Mouse (Mus musculus): ENCODE measurements around the gene Iqsec1. TPM values are rescaled to one million over a fixed set of nuclear protein-coding genes. Genes with fewer than 3 reads are reported as not detected.

Iqsec1 gene
- polyA plus RNA-seq, 1 experiment from 2014 or later, result 17.4 TPM

DNA sequence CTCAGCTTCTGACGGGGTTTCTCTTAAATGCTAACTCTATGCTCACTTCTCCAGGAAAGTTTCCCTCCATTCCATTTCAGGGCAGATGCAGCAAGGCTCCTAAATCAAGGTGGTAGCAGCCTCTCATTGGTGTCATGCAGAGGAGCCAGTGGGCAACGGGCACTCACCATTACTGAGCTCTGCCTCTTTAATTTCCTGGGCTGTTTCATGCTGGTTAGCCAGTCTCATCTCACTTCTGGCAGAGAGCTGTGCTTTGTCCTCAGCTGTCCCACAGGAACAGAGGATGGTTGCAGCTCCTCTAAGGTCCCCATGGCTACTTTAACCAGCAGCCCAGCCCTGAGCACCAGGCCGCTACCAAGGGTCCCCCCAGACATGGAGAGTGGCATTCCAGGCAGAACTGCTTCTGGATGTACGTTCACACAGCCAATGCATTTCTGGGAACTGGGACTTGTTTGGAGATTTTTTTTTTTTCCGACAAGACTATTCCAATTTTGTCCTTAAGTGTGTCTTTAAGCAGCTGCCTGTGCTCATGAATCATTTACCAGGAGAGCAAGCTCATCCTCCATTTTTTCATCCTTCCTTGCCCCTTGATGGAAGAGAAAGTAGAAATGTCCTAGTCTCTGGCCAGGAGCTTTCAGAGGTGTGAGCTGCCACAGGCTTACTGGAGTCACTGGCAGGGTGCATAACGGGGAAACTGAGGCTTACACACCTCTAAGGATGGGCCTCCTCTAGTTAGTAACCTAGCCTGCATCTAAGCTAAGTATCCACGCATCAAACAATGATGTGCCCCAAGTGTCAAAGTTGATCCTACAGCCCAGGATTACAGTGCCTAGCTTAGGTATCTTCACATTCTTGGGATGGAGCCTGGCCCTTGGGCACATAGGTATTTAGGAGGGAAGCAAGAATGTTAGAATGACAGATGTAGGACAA is 98.9 kb downstream of the Iqsec1 start:
- H3K4me2 ChIP-seq (ENCODE audit: low read depth, low read length), result no peak overlapping the region
- no peak overlapping the region for H3K9ac ChIP-seq (ENCODE audit: low read depth, low read length)
- no peak overlapping the region for H3K4me3 ChIP-seq (ENCODE audit: low read depth, low read length)
- DNase-seq (ENCODE audit: low spot score), result no peak
- 84% methylated on average over 7 of the region's 7 CpGs for WGBS
- no peaks in the 10 kb centered on the region for H3K36me3 ChIP-seq (ENCODE audit: control insufficient read depth, insufficient read depth, low read length)
- H3K27ac ChIP-seq (replicated peaks; ENCODE audit: low read depth, low read length), result no peak overlapping the region
- no peaks in the 10 kb centered on the region for H3K9me3 ChIP-seq (ENCODE audit: control insufficient read depth, low read length)
- ATAC-seq (ENCODE audit: low read depth), result no peak
- H3K4me1 ChIP-seq (ENCODE audit: control insufficient read depth, insufficient read depth, low read length), result no peaks in the 10 kb centered on the region
- H3K27me3 ChIP-seq (replicated peaks; ENCODE audit: control insufficient read depth, insufficient read depth, low read length), result no peaks in the 10 kb centered on the region

- DNase-seq (ENCODE audit: low spot score) (no peak), ATAC-seq (ENCODE audit: low read depth) (no peak)
- Histone ChIP-seq H3K4me3 (ENCODE audit: low read depth, low read length) (no peak overlapping the region), H3K27ac (replicated peaks; ENCODE audit: low read depth, low read length) (no peak overlapping the region), H3K4me1 (ENCODE audit: control insufficient read depth, insufficient read depth, low read length) (no peaks in the 10 kb centered on the region), H3K27me3 (replicated peaks; ENCODE audit: control insufficient read depth, insufficient read depth, low read length) (no peaks in the 10 kb centered on the region), H3K4me2 (ENCODE audit: low read depth, low read length) (no peak overlapping the region), H3K9me3 (ENCODE audit: control insufficient read depth, low read length) (no peaks in the 10 kb centered on the region), H3K9ac (ENCODE audit: low read depth, low read length) (no peak overlapping the region), H3K36me3 (ENCODE audit: control insufficient read depth, insufficient read depth, low read length) (no peaks in the 10 kb centered on the region)
- WGBS, result 51% methylated on average over 5 of the region's 5 CpGs
These were observed 101.3 kb downstream of the Iqsec1 start for GRCm38 (mm10) chr6:90887024-90887775.

GRCm38 (mm10) chr6:90885626-90886025 is 102.9 kb downstream of the Iqsec1 start:
- H3K9ac ChIP-seq (ENCODE audit: low read depth, low read length), result no peak overlapping the region
- no peak overlapping the region for H3K4me3 ChIP-seq (ENCODE audit: low read depth, low read length)
- H3K27ac ChIP-seq (replicated peaks; ENCODE audit: low read depth, low read length), result no peak overlapping the region
- H3K4me1 ChIP-seq (ENCODE audit: control insufficient read depth, insufficient read depth, low read length), result no peaks in the 10 kb centered on the region
- ATAC-seq (ENCODE audit: low read depth) (no peak), DNase-seq (ENCODE audit: low spot score) (no peak)
- H3K4me2 ChIP-seq (ENCODE audit: low read depth, low read length), result no peak overlapping the region
- H3K9me3 ChIP-seq (ENCODE audit: control insufficient read depth, low read length), result no peaks in the 10 kb centered on the region
- no peaks in the 10 kb centered on the region for H3K36me3 ChIP-seq (ENCODE audit: control insufficient read depth, insufficient read depth, low read length)
- H3K27me3 ChIP-seq (replicated peaks; ENCODE audit: control insufficient read depth, insufficient read depth, low read length), result no peaks in the 10 kb centered on the region
- 94% methylated on average over 1 of the region's 1 CpGs for WGBS

GRCm38 (mm10) chr6:90884631-90885030 is 103.9 kb downstream of the Iqsec1 start:
- no peak overlapping the region for H3K27ac ChIP-seq (replicated peaks; ENCODE audit: low read depth, low read length)
- ATAC-seq (ENCODE audit: low read depth) (no peak), DNase-seq (ENCODE audit: low spot score) (no peak)
- no peak overlapping the region for H3K4me2 ChIP-seq (ENCODE audit: low read depth, low read length)
- no peaks in the 10 kb centered on the region for H3K4me1 ChIP-seq (ENCODE audit: control insufficient read depth, insufficient read depth, low read length)
- H3K36me3 ChIP-seq (ENCODE audit: control insufficient read depth, insufficient read depth, low read length), result no peaks in the 10 kb centered on the region
- H3K9me3 ChIP-seq (ENCODE audit: control insufficient read depth, low read length), result no peaks in the 10 kb centered on the region
- H3K9ac ChIP-seq (ENCODE audit: low read depth, low read length), result no peak overlapping the region
- H3K27me3 ChIP-seq (replicated peaks; ENCODE audit: control insufficient read depth, insufficient read depth, low read length), result no peaks in the 10 kb centered on the region
- H3K4me3 ChIP-seq (ENCODE audit: low read depth, low read length), result no peak overlapping the region
- WGBS, result 69% methylated on average over 1 of the region's 1 CpGs

DNA sequence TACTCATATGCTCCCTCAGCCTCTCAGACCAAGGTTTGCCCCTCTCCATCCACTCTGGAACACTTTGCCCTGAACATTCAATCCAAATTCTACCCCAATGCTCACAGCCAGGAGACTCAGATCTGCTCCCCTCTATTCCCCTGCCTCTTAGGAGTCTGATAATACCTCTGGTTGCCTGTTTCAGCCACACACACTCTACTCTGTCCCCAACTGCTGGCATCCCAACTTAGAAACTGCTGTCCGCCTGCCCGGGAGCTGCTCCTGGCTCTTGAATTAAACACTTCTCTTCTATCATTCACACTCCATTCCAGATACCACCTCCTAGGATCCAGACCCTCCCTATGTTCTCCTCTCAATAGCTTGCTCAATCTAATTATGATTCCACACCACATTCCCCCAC is 107.5 kb downstream of the Iqsec1 start:
- no peak for ATAC-seq (ENCODE audit: low read depth)
- H3K36me3 ChIP-seq (ENCODE audit: control insufficient read depth, insufficient read depth, low read length), result no peaks in the 10 kb centered on the region
- WGBS, result 88% methylated on average over 2 of the region's 2 CpGs
- DNase-seq (ENCODE audit: low spot score), result no peak
- H3K4me3 ChIP-seq (ENCODE audit: low read depth, low read length), result no peak overlapping the region
- H3K27me3 ChIP-seq (replicated peaks; ENCODE audit: control insufficient read depth, insufficient read depth, low read length), result no peaks in the 10 kb centered on the region
- no peaks in the 10 kb centered on the region for H3K9me3 ChIP-seq (ENCODE audit: control insufficient read depth, low read length)
- H3K9ac ChIP-seq (ENCODE audit: low read depth, low read length), result no peak overlapping the region
- H3K4me1 ChIP-seq (ENCODE audit: control insufficient read depth, insufficient read depth, low read length), result no peaks in the 10 kb centered on the region
- no peak overlapping the region for H3K27ac ChIP-seq (replicated peaks; ENCODE audit: low read depth, low read length)
- no peak overlapping the region for H3K4me2 ChIP-seq (ENCODE audit: low read depth, low read length)

DNA sequence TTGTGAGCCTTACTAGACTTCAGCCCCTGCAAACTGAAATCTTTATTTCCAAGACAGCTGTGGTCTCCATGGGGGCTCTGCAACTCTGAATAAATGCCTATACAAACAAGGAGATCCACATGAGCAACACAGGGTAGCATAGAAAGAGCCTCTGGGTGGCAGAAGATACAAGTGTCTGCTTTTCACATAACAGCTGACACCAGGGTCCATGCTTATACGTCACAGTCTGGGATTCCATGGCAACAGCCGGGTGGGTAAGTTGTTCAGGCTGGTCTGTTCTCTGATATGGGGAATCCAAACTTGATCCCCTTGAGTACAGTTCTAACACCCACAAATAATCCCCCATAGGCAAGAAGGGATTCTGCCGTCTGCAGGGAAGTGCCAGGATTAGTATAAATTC is 108.1 kb downstream of the Iqsec1 start:
- WGBS, result 32% methylated on average over 3 of the region's 3 CpGs

DNA sequence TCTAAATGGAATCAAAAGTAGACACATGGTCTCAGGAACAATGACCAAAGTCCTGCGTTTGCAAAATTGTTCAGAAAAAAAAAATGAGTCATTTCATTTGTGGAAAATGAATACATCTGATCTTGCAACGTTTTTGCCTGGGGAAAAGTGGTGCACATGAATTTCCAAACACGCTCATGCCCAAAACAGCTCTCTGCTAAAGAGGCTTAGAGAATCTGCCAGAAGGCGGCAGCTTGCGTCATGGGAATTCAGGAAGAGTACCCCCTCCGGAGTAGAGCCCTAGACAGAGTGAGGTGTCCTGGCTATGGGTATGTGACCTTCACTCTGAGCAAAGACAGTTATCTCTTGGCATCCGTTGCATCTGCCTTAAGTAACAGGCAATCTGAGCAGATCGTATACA is 116.9 kb downstream of the Iqsec1 start:
- H3K36me3 ChIP-seq (ENCODE audit: control insufficient read depth, insufficient read depth, low read length), result no peaks in the 10 kb centered on the region
- no peaks in the 10 kb centered on the region for H3K4me1 ChIP-seq (ENCODE audit: control insufficient read depth, insufficient read depth, low read length)
- ATAC-seq (ENCODE audit: low read depth) (no peak), DNase-seq (ENCODE audit: low spot score) (no peak)
- 79% methylated on average over 8 of the region's 8 CpGs for WGBS
- no peak overlapping the region for H3K9ac ChIP-seq (ENCODE audit: low read depth, low read length)
- no peaks in the 10 kb centered on the region for H3K27me3 ChIP-seq (replicated peaks; ENCODE audit: control insufficient read depth, insufficient read depth, low read length)
- no peak overlapping the region for H3K27ac ChIP-seq (replicated peaks; ENCODE audit: low read depth, low read length)
- H3K4me3 ChIP-seq (ENCODE audit: low read depth, low read length), result no peak overlapping the region
- no peaks in the 10 kb centered on the region for H3K9me3 ChIP-seq (ENCODE audit: control insufficient read depth, low read length)
- H3K4me2 ChIP-seq (ENCODE audit: low read depth, low read length), result no peak overlapping the region

More for the DNA sequence above, 108.1 kb downstream of the Iqsec1 start:
- no peak overlapping the region for H3K4me3 ChIP-seq (ENCODE audit: low read depth, low read length)
- peak; percentile 23 for DNase-seq (ENCODE audit: low spot score)
- no peaks in the 10 kb centered on the region for H3K4me1 ChIP-seq (ENCODE audit: control insufficient read depth, insufficient read depth, low read length)
- no peak overlapping the region for H3K27ac ChIP-seq (replicated peaks; ENCODE audit: low read depth, low read length)
- no peaks in the 10 kb centered on the region for H3K36me3 ChIP-seq (ENCODE audit: control insufficient read depth, insufficient read depth, low read length)
- H3K9me3 ChIP-seq (ENCODE audit: control insufficient read depth, low read length), result no peaks in the 10 kb centered on the region
- ATAC-seq (ENCODE audit: low read depth), result no peak
- no peaks in the 10 kb centered on the region for H3K27me3 ChIP-seq (replicated peaks; ENCODE audit: control insufficient read depth, insufficient read depth, low read length)
- H3K9ac ChIP-seq (ENCODE audit: low read depth, low read length), result no peak overlapping the region
- H3K4me2 ChIP-seq (ENCODE audit: low read depth, low read length), result no peak overlapping the region

DNA sequence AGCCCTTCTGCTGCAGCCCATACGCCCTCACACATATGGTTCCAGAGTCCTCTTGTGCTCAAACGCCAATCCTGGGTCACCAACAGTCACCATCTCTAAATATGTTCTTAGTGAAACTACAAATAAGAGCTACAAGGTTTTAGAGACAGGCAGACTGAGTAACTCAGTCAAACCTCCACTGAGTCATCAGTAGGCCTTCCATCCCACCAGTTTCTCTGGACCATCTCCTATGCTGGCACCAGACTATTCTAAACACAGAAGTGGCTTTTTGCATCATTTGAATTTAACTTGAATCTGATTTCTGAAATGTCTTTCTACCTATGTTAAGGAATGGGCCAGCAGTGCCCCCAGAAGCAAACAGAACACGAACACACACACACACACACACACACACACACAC is 120.5 kb downstream of the Iqsec1 start:
- no peak for DNase-seq (ENCODE audit: low spot score)
- Histone ChIP-seq H3K4me1 (ENCODE audit: control insufficient read depth, insufficient read depth, low read length) (no peaks in the 10 kb centered on the region), H3K4me2 (ENCODE audit: low read depth, low read length) (no peak overlapping the region), H3K27ac (replicated peaks; ENCODE audit: low read depth, low read length) (no peak overlapping the region), H3K9ac (ENCODE audit: low read depth, low read length) (no peak overlapping the region), H3K27me3 (replicated peaks; ENCODE audit: control insufficient read depth, insufficient read depth, low read length) (no peaks in the 10 kb centered on the region), H3K4me3 (ENCODE audit: low read depth, low read length) (no peak overlapping the region), H3K36me3 (ENCODE audit: control insufficient read depth, insufficient read depth, low read length) (no peaks in the 10 kb centered on the region), H3K9me3 (ENCODE audit: control insufficient read depth, low read length) (no peaks in the 10 kb centered on the region)
- 80% methylated on average over 3 of the region's 3 CpGs for WGBS
- no peak for ATAC-seq (ENCODE audit: low read depth)

Data from embryonic facial prominence, embryonic 14.5 days (tissue).